Mouse (Mus musculus) MEL (cell line): Measurements from ENCODE around the gene Timeless.

Experiments
- CHD1 ChIP-seq: IDR thresholded peaks from 2 replicates; pipeline ENCODE4 v1.6.1; 2012; ENCODE audit warnings: low read depth, mild to moderate bottlenecking, inconsistent platforms, low read length, improper control_type of control experiment
- CTCF ChIP-seq, 3 experiments: IDR thresholded peaks in 2 of 3; conservative IDR thresholded peaks in 1 of 3; 2 replicates each; pipeline ENCODE4 v1.5.1; 2011 to 2012; ENCODE audit warnings: low read length in 3 of 3, low read depth in 2 of 3, mild to moderate bottlenecking in 2 of 3, improper control_type of control experiment in 1 of 3, inconsistent platforms in 1 of 3, mixed read lengths in 1 of 3, moderate library complexity in 1 of 3; ENCODE audit not compliant: control insufficient read depth in 1 of 3, insufficient read depth in 1 of 3, poor library complexity in 1 of 3, severe bottlenecking in 1 of 3
- E2F4 ChIP-seq: IDR thresholded peaks from 2 replicates; pipeline ENCODE4 v1.6.1; 2011; ENCODE audit warnings: low read depth, low read length, improper control_type of control experiment, borderline replicate concordance
- MAZ ChIP-seq: IDR thresholded peaks from 2 replicates; pipeline ENCODE4 v1.6.1; 2012; ENCODE audit warnings: low read depth, mild to moderate bottlenecking, inconsistent platforms, low read length, improper control_type of control experiment
- NELFE ChIP-seq: IDR thresholded peaks from 2 replicates; pipeline ENCODE4 v1.6.1; 2011; ENCODE audit warnings: low read depth, low read length, improper control_type of control experiment
- POLR2A ChIP-seq, 2 experiments: IDR thresholded peaks; 2 replicates each; pipeline ENCODE4 v1.6.1; 2011 to 2012; ENCODE audit warnings: low read length in 2 of 2, mild to moderate bottlenecking in 2 of 2, control low read depth in 1 of 2, improper control_type of control experiment in 1 of 2, low read depth in 1 of 2, moderate library complexity in 1 of 2; ENCODE audit not compliant: control insufficient read depth in 1 of 2, insufficient read depth in 1 of 2, poor library complexity in 1 of 2
- TAL1 ChIP-seq: IDR thresholded peaks from 2 replicates; pipeline ENCODE4 v1.6.1; 2012; ENCODE audit warnings: mild to moderate bottlenecking, inconsistent platforms, low read length, moderate library complexity, mixed read lengths
- USF1 ChIP-seq: IDR thresholded peaks from 2 replicates; pipeline ENCODE4 v1.6.1; 2014; ENCODE audit warnings: low read depth, mild to moderate bottlenecking, inconsistent platforms, low read length, improper control_type of control experiment, moderate library complexity

GRCm38 (mm10) chr10:128194024-128194550 is 37.8 kb upstream of the Timeless start, which contains the start of gene Gls2:
- TF ChIP-seq POLR2A (IDR thresholded peaks at IDR 0.05; ENCODE audit: control insufficient read depth in 1 of 2, insufficient read depth in 1 of 2, low read depth in 1 of 2, low read length in 2 of 2, poor library complexity in 1 of 2), result peak; percentile 58 to 62; a peak in 2 of 4 replicates
- TF ChIP-seq CTCF (IDR thresholded peaks at IDR 0.05 in 2 of 3, conservative IDR thresholded peaks at IDR 0.05 in 1 of 3; ENCODE audit: control insufficient read depth in 1 of 3, insufficient read depth in 1 of 3, low read depth in 2 of 3, low read length in 3 of 3, poor library complexity in 1 of 3, severe bottlenecking in 1 of 3), result no peak
- TF ChIP-seq NELFE, result peak; percentile 40
- no peak for TF ChIP-seq TAL1
- TF ChIP-seq E2F4, result peak; percentile 6; the same call in 1 of the 2 replicates
- no peak for TF ChIP-seq USF1
- TF ChIP-seq CHD1, result no peak
- no peak for TF ChIP-seq MAZ
